Mouse (Mus musculus) liver, embryonic 14.5 days (tissue): Measurements from ENCODE around the gene Scg2.

Experiments used
- CTCF ChIP-seq: IDR thresholded peaks from 2 replicates; pipeline ENCODE4 v1.5.1; 2016; ENCODE audit warnings: antibody characterized with exemption, low read depth, control low read depth
- EP300 ChIP-seq: IDR thresholded peaks from 2 replicates; pipeline ENCODE4 v1.6.1; 2016; ENCODE audit warnings: antibody characterized with exemption, low read depth

DNA sequence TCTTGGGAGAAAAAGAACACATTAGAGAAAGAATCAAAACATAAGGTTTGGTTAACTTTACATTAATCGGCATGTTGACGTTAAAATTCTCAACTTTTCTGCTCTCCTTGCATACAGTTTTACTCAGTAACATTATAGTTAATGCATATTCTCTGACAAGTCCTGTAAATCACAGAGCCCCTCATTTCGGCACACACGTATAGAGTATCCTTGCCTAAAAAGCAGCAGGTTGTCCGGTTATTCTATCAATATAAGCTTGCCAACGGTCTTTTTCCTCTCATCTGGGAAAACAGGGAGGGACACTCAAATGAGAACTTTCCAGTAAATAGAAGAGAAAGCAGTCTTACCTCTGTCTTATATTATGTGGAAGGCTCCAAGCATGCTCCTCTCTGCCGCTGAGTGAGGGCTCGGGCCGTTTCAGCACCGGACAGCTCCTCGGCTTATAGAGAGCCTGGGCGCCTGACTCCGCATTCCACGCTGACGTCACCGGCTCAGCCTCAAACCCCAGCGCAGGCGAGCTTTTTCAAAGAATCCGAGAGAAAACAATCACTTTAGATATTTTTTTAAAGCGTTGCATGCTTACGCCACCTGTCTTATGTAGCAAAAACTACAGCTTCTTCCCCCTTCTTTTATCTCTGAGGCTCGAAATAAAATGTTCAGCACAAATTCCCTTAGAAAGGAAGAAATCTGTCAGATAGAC is at the start of gene Scg2:
- no peak for TF ChIP-seq CTCF
- no peak for TF ChIP-seq EP300
